Mouse (Mus musculus) neural tube, embryonic 11.5 days (tissue): Measurements from ENCODE around the gene Ptpro. TPM values are rescaled to one million over a fixed set of nuclear protein-coding genes. Genes with fewer than 3 reads are reported as not detected.

Source experiments
- ATAC-seq: fragments of 200-750 bp; cut with Nextera tagmentation; 2 replicates; pipeline ENCODE4 v1.8.0; 2017; ENCODE audit warnings: moderate number of reproducible peaks, mild to moderate bottlenecking, moderate TSS enrichment, moderate library complexity; ENCODE audit not compliant: insufficient read depth, low FRiP score, low TSS enrichment
- DNase-seq: peaks from one replicate; pipeline ENCODE4 v3.0.0-alpha.2; 2015; ENCODE audit warnings: low spot score
- H3K27ac ChIP-seq: fragments of 300-500 bp; sonication (generic); 2 replicates; pipeline ENCODE4 v1.5.1; 2014; ENCODE audit warnings: low read depth, mild to moderate bottlenecking, low read length
- H3K27me3 ChIP-seq: fragments of 300-500 bp; sonication (generic); 2 replicates; pipeline ENCODE4 v1.6.1; 2014; ENCODE audit warnings: mild to moderate bottlenecking, low read length, mixed read lengths; ENCODE audit not compliant: control insufficient read depth, insufficient read depth
- H3K36me3 ChIP-seq: fragments of 300-500 bp; sonication (generic); 2 replicates; pipeline ENCODE4 v1.6.1; 2014; ENCODE audit warnings: mild to moderate bottlenecking, low read length, moderate library complexity, mixed read lengths; ENCODE audit not compliant: control insufficient read depth, insufficient read depth
- H3K4me1 ChIP-seq: fragments of 300-500 bp; sonication (generic); 2 replicates; pipeline ENCODE4 v1.6.1; 2014; ENCODE audit warnings: low read length, mixed read lengths; ENCODE audit not compliant: control insufficient read depth, insufficient read depth
- H3K4me2 ChIP-seq: fragments of 300-500 bp; sonication (generic); 2 replicates; pipeline ENCODE4 v1.6.1; 2014; ENCODE audit warnings: low read depth, mild to moderate bottlenecking, moderate library complexity
- H3K4me3 ChIP-seq: fragments of 300-500 bp; sonication (generic); 2 replicates; pipeline ENCODE4 v1.5.1; 2014; ENCODE audit warnings: low read depth, low read length
- H3K9ac ChIP-seq: fragments of 300-500 bp; sonication (generic); 2 replicates; pipeline ENCODE4 v1.6.1; 2014; ENCODE audit warnings: mild to moderate bottlenecking, low read length
- H3K9me3 ChIP-seq: fragments of 300-500 bp; sonication (generic); 2 replicates; pipeline ENCODE4 v1.6.1; 2016; ENCODE audit warnings: low read length; ENCODE audit not compliant: control insufficient read depth
- WGBS: fragments of 180-500 bp; shearing (Covaris S2); extraction: QIAGEN DNeasy Blood & Tissue Kit; methylation state at CpG from one replicate; pipeline ENCODE4 v1.1.7; 2014; 5-methylcytosine and 5-hydroxymethylcytosine counted together
- polyA plus RNA-seq: library from polyadenylated mRNA; unstranded; fragments of >200 nt; fragmentation: Nextera tagmentation; extraction: Ambion mirVana; gene quantifications from 2 replicates; pipeline ENCODE4 v1.2.1, GENCODE M21; 2014

Gene Ptpro
- polyA plus RNA-seq, 1 experiment from 2014 or later = 18.5 TPM

DNA sequence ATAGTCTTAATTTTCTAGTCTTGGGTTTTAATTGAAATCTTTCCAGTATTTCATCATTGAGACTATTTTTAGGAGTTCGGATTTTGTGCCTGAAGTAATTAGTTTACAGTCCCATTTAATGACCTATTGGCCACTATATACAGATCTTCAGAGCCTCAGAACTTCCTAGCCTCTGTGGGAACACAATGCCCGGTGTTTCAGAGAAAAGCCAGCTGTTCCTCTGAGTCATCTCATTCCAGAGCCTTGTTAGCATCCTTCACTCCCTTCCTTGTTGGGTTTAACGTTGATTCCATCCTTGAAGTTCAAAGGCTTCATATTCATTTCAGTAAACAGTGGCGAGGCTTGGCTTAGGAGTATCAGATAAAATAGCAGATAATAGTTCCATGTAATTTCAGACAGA lies 87.0 kb downstream of the Ptpro start:
- H3K9me3 ChIP-seq = no peaks in the 10 kb centered on the region
- ATAC-seq = no peak
- no peak overlapping the region for H3K4me2 ChIP-seq
- H3K27ac ChIP-seq = no peak overlapping the region
- H3K27me3 ChIP-seq = no peaks in the 10 kb centered on the region
- no peak for DNase-seq
- no peaks in the 10 kb centered on the region for H3K36me3 ChIP-seq
- H3K4me3 ChIP-seq = no peak overlapping the region
- no peak overlapping the region for H3K9ac ChIP-seq
- H3K4me1 ChIP-seq = no peaks in the 10 kb centered on the region
- 42% methylated on average over 4 of the region's 4 CpGs for WGBS

DNA sequence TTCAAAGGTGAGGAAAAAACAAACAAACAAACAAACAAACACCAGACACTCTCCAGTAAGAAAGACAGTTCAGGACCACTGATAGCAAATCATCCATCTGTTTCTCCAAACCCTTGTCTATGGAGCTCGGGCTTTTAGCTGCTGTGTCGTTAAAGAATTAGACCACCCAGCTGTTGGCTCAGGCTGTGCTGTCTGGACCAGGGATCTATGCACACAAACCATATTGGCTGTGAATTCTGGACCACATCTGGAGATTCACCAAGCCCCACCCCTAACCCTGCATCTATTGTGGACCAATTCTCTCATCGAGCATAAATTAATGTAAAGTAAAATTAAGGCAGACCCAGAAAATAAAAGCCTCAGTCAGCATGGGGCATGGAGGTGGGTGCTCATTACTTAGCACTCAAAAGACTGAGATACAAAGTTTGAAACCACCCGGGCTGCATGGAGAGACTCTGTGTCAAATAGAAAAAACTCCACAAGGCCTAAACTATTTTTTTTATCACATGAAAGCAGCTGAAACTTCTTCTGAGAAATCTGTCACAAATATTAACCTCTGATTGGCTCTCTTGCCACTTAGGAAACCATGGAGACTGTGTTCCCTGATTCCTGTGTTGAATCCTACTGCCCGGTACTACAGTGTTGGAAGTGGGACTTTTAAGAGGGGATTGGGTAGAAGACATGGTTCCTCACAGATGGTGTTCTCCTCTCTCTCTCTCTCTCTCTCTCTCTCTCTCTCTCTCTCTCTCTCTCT lies 91.7 kb downstream of the Ptpro start:
- Histone ChIP-seq H3K4me1 (no peaks in the 10 kb centered on the region), H3K9ac (no peak overlapping the region), H3K27ac (no peak overlapping the region), H3K27me3 (no peaks in the 10 kb centered on the region), H3K4me3 (no peak overlapping the region), H3K36me3 (no peaks in the 10 kb centered on the region), H3K4me2 (no peak overlapping the region), H3K9me3 (no peaks in the 10 kb centered on the region)
- WGBS = 61% methylated on average over 5 of the region's 5 CpGs
- ATAC-seq (no peak), DNase-seq (no peak)

DNA sequence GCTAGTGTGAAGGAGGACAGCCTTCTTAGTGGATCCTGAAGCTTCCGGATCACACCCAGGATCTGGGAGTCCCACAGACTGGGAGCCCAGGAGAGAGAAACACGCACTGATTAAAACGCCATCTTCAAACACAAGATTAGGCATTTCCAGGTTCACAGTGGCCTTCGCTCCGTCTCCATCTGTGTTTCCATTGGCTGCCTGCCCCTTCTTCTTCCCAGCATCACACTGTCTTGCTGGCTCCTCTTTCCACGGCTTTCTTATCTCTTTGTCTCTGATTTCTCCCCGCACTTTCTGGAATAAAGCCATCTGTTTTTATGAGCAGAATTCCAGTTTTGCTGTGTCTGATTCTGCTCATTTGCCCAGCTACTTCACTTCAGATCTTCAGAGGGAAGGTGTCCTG lies 108.0 kb downstream of the Ptpro start:
- 96% methylated on average over 7 of the region's 7 CpGs for WGBS
- H3K27me3 ChIP-seq = no peaks in the 10 kb centered on the region
- no peaks in the 10 kb centered on the region for H3K9me3 ChIP-seq
- no peak overlapping the region for H3K4me2 ChIP-seq
- H3K36me3 ChIP-seq = no peaks in the 10 kb centered on the region; the same call in 1 of the 2 replicates
- DNase-seq (no peak), ATAC-seq (no peak)
- H3K4me1 ChIP-seq = no peaks in the 10 kb centered on the region
- H3K4me3 ChIP-seq = no peak overlapping the region
- no peak overlapping the region for H3K27ac ChIP-seq
- no peak overlapping the region for H3K9ac ChIP-seq

DNA sequence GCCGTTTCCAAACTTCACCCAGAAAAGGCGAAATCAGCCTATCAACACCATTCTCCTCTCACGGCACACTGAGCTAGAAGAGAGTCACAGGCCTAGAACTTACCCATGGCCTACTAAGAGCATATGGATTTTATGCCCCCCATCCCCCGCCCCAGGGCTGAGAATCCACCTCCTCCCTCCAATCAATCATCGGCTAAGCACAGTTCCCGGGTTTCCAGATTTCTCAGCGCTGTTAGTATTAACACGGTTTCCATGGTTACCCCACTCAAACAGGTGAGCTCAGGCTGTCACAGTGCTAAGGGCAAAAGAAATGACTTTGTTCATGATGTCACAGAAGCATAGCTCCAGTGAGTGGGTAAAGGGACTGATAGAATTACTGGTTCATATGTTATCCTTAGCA lies 110.1 kb downstream of the Ptpro start:
- Histone ChIP-seq H3K27me3 (no peaks in the 10 kb centered on the region), H3K4me3 (no peak overlapping the region), H3K4me1 (no peaks in the 10 kb centered on the region), H3K9me3 (no peaks in the 10 kb centered on the region), H3K9ac (no peak overlapping the region), H3K27ac (no peak overlapping the region), H3K4me2 (no peak overlapping the region), H3K36me3 (no peaks in the 10 kb centered on the region; the same call in 1 of the 2 replicates)
- 66% methylated on average over 8 of the region's 8 CpGs for WGBS
- DNase-seq (peak; percentile 22), ATAC-seq (peak; percentile 50)

DNA sequence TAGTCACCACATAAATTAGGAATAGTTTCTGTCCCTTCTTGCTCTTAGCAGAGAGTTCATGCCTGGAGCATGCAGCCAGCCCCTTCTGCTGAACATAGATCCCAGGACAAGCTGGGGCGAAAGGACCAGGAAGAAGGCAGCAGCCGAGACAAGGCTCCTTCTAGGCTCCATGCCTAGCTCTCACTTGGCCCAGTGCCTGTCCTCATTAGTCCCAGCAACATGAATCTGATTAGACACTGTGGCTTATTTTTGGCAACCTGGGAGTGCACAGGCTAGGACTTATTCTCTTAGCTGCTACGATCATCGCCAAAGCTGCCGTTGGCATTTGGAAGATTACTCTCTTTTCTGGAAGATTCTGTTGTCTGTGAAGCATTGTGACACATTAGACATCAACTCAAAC lies 112.6 kb downstream of the Ptpro start:
- H3K27ac ChIP-seq = no peak overlapping the region
- H3K4me1 ChIP-seq = no peaks in the 10 kb centered on the region
- no peaks in the 10 kb centered on the region for H3K27me3 ChIP-seq
- ATAC-seq = no peak
- no peaks in the 10 kb centered on the region for H3K36me3 ChIP-seq
- H3K9me3 ChIP-seq = no peaks in the 10 kb centered on the region
- no peak overlapping the region for H3K9ac ChIP-seq
- 87% methylated on average over 5 of the region's 5 CpGs for WGBS
- DNase-seq = no peak
- no peak overlapping the region for H3K4me2 ChIP-seq
- no peak overlapping the region for H3K4me3 ChIP-seq

DNA sequence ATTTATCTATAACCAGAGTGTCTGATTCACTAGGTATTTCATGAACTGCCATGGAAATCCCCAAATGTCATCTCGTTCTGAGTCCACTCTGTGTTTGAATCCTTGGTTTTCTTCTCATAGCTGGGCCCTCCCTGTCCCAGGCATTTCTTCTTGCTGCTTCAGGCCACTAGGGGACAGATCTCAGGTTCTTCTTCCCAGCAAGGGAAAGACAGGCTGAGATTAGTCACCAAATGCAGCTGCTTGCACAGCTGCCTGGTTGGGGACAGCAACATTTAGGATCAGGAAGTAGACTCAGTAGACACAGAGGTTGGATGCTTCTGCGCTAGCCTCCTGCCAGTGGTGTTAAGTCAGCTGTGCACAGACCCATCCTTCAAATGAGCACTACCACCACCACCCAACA lies 113.5 kb downstream of the Ptpro start:
- no peaks in the 10 kb centered on the region for H3K9me3 ChIP-seq
- no peak overlapping the region for H3K9ac ChIP-seq
- no peaks in the 10 kb centered on the region for H3K4me1 ChIP-seq
- H3K36me3 ChIP-seq = no peaks in the 10 kb centered on the region
- no peak for ATAC-seq
- H3K4me2 ChIP-seq = no peak overlapping the region
- H3K4me3 ChIP-seq = no peak overlapping the region
- no peak for DNase-seq
- no peak overlapping the region for H3K27ac ChIP-seq
- 82% methylated on average over 2 of the region's 2 CpGs for WGBS
- no peaks in the 10 kb centered on the region for H3K27me3 ChIP-seq

DNA sequence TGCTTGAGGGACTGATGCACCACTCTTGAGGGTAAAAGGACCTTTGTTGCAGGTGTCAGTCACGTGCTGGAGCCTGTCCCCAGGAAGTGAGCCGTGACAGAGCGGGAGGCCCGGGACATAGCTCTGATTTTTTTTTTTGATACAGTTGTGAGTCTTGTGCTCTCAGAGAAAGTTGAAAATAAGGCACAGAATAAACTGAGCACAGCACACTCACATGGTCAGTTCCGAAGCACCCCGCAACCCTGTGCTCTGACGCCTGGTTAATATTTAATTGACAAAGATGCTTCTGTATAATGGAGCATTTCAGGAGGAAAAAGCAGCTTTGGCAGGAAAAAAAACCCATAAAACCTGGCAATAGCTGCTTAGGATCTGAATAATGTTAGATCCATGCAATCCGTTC lies 118.6 kb downstream of the Ptpro start:
- Histone ChIP-seq H3K9me3 (no peaks in the 10 kb centered on the region), H3K9ac (no peak overlapping the region), H3K27ac (no peak overlapping the region), H3K36me3 (no peaks in the 10 kb centered on the region), H3K4me3 (no peak overlapping the region), H3K4me1 (no peaks in the 10 kb centered on the region), H3K27me3 (no peaks in the 10 kb centered on the region), H3K4me2 (no peak overlapping the region)
- ATAC-seq (no peak), DNase-seq (no peak)
- WGBS = 74% methylated on average over 8 of the region's 8 CpGs

DNA sequence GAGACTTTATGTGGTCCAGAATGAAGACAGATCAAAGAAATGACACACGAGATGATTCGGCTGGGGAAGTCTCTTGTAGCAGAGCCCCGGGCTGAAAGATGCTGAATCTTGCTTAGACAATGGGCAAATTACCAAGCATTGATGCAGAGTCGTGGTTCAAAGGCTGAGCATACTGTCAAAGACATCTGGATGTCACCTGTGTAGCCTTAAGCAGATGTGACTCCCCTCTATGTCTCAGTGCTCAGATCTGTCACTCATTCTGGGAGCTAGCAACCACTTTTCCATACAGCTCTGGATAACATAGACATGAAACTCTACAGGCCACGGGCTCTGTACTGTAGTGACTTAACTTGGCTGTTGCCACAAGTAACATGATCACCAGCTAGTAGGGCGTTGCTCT lies 119.3 kb downstream of the Ptpro start:
- no peak for ATAC-seq

DNA sequence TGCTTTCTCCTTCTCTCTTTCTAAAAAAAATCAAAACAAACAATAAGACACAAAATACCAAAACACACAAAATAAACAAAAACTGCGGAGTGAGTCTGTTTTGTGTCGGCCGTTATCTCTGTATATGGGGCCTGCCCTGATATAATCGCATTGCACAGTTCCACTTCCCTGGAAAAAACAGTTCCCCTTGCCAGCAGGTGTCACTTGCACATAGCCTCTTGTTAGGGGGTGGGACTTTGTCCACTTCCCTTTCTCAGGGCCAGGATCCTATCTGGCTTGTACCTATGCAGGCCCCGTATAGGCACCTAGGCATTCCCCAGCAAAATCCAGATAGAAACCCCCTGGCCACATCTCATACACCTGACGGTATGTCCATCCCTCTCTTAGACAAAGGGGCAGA lies 121.8 kb downstream of the Ptpro start:
- ATAC-seq (no peak), DNase-seq (no peak)
- Histone ChIP-seq H3K36me3 (no peaks in the 10 kb centered on the region), H3K4me3 (no peak overlapping the region), H3K9ac (no peak overlapping the region), H3K4me2 (no peak overlapping the region), H3K9me3 (no peaks in the 10 kb centered on the region), H3K27me3 (no peaks in the 10 kb centered on the region), H3K4me1 (no peaks in the 10 kb centered on the region), H3K27ac (no peak overlapping the region)
- 93% methylated on average over 6 of the region's 6 CpGs for WGBS

More for the DNA sequence above, 119.3 kb downstream of the Ptpro start:
- Histone ChIP-seq H3K4me1 (no peaks in the 10 kb centered on the region), H3K9ac (no peak overlapping the region), H3K27me3 (no peaks in the 10 kb centered on the region), H3K27ac (no peak overlapping the region), H3K36me3 (no peaks in the 10 kb centered on the region), H3K9me3 (no peaks in the 10 kb centered on the region), H3K4me3 (no peak overlapping the region), H3K4me2 (no peak overlapping the region)
- DNase-seq = no peak
- 70% methylated on average over 6 of the region's 6 CpGs for WGBS
